Mouse (Mus musculus) erythroid progenitor cell, adult 5-6 weeks (primary cell): ENCODE measurements around the gene Cpa5. TPM values are rescaled to one million over a fixed set of nuclear protein-coding genes. Genes with fewer than 3 reads are reported as not detected.

Experiments used
- ATAC-seq: replicated peaks from 2 replicates; pipeline ENCODE4 v1.8.0; 2016; ENCODE audit warnings: moderate number of reproducible peaks, mild to moderate bottlenecking, moderate TSS enrichment, inconsistent platforms; ENCODE audit not compliant: poor library complexity, low FRiP score, severe bottlenecking
- total RNA-seq, 2 experiments: library from RNA; stranded (forward) in 1 of 2; stranded (reverse) in 1 of 2; fragments of 150-400 nt in 1 of 2; fragments of 186-747, 209-891 nt in 1 of 2; gene quantifications; 2 replicates each; pipeline versions ENCODE4 v1.2.3 to v1.2.4; 2015 to 2017; ENCODE audit warnings: low replicate concordance in 2 of 2

The Cpa5 gene
- not detected in 2 replicates for total RNA-seq (2015; ENCODE audit: low replicate concordance)
- total RNA-seq (2017; ENCODE audit: low replicate concordance): not detected in 2 replicates

DNA sequence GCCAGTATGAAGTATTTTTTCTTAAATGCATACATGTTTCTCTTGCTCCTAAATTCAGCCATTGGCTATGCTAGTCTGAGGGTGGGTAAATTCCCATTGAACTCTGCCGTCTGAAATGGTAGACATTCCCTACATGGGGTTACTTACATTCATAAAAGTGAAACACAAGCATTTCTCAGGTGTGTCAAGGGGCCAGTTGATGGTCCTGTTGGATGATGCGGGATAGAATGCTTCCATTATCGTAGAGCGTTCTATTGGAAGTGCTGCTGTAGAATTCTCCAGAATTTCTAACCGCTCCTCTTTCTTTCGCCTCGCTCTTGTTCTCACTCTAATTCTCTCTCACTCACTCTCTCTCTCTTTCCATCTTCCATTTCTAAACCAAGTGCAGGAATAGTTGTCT is at the start of gene Cpa5:
Gene Cpa5, plus strand, starts transcription at position 301 of the 400 bp plus-strand sequence.
- ATAC-seq: no peak

DNA sequence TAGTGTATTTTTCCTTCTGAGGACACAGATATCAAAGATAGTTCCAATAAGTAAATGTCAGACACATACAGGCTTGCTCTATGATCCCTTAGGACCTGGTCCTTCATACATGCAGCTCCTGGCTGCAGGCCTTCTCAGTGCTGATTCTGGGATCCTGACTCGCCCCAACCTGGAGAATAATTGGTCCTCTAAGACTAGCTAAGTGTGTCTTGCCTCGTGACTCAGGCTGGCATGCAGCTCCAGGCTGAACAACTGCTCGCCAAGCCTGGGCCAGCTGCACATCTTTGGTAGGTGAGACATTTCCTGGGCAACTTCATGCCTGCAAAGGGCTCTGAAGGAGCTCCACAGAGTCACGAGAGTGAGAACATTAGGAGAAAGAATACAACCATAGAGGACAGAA is 48.7 kb upstream of the Cpa5 start:
- ATAC-seq: no peak

DNA sequence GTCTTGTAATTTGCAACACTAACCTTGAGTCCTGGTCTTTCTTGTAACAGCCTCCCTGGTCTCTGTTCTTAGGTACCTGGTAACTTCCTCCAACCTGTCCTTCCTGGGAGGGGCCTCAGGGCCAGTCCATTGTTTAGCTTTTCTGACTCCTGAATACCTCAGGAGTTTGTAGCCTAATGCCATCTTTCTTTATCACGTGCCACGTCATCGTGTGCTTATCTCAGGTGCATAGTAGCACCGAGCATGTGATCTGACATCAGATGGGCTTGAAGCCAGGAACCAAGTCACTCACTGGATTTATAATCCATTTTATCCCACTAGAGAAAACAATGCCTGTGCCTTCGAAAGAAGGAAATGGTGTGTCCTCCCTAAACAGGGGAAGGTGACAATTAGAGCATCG is 47.2 kb upstream of the Cpa5 start:
- ATAC-seq: no peak

DNA sequence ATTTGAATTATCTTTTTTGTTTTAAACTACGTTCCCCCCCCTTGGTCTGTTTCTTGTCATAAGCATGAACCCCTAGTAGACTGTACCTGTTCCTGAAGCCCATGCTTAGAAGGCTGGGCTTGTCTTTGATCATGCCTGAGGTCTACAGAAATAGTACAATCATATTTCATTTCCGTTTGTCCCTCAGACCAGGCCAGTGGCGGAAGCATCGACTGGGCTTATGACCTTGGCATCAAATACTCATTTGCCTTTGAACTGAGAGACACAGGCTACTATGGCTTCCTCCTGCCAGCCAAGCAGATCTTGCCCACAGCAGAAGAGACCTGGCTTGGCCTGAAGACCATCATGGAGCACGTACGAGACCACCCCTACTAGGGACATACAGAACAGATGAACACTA is 46.8 kb upstream of the Cpa5 start:
- ATAC-seq: no peak

DNA sequence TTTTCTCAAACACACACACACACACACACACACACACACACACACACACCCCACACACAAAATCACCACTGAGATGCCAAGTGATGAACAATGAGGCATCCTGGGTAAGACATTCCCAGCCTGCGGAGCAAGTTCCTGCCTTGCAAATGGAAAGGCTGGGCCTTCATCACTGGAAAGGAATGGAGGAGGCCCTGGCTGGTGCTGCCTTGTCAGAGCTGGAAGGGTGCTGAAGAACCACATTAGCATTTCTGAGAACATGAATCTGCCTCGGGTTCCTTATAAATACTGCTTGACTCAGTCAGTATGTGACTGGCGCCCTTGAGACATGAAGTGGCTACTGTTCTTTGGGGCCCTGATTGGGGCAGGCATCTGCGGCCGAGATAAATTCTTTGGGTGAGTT is 42.7 kb upstream of the Cpa5 start, which contains the start of gene Cpa4:
Gene Cpa4, plus strand, starts transcription at position 301 of the 400 bp plus-strand sequence.
- ATAC-seq: no peak

DNA sequence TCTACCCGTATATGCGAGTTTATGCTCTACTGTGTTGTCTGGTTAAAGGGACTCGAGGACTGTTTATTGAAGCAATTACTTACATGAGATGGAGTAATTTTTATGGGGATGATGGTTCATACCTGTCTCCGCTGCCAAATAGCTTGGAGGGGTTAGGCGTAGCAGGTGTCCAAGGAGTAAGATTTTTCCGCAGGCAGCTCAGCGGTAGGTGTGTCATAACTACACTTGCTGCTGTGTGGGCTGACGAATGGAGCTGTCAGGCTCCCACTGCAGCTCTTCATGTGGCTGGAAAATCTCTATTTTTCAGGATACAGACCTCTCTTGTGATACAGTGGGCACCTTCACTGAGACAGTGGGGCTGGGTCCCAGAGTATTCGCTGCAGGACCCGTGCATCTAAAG is 41.5 kb upstream of the Cpa5 start:
- ATAC-seq: no peak

DNA sequence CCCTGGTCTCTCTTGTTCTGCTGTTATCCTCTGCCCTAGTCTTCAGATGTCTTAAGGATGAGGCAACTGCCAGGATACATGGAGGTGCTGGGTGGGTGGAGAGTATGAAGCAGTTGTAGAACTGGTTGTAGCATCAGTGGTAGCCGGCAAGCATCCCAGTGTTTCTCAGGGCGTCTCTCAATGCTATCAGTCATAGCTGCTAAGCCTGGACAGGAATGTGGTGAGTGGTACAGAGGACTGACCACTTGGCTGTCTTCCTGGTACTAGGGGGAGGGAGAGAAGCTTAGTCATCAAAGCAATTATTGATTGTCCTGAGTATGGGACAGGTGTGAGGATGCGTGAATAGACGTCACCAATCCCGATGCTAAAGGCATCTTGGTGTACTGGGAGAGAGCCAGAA is 40.8 kb upstream of the Cpa5 start:
- no peak for ATAC-seq

DNA sequence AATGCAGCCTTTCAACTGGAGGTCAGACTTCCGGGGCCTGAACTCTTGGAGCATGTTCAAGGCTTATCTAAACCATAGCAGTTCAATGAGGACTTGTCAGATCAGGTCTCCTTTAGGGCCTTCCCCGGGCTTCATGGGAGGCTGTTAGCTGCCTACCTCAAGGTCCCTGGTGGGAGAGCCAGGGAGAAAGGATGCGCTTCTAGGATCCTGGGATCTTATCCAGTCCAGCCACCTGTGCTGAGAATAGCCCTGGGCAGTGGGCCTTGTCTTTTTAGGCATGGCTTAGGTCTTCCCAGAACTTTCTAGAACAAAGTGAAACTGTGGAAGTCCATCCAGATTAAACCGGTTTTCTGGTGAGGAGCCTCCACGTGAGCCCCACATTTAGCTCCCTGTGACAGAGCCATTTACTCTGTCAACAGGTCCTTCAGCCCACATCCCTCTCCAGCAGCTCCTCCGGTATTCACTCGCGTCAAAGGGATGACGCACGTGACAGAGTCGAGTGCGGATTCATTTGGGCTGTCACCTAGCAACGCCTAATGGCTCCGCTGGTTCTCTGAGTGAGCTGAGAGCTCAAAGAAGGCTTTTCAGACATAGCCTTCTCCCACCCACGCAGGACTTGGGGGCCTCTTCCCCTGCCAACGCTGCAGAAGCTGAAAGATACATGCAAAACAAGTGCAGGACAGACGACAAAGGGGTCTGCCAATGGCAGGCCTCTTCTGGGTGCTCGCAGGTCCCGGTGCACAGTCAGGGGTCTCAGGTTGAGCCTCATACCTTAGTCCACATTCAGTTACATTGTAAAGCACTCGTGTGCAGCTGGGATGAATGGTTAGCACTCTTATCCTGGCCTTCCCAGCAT is 38.1 kb upstream of the Cpa5 start:
- no peak for ATAC-seq

DNA sequence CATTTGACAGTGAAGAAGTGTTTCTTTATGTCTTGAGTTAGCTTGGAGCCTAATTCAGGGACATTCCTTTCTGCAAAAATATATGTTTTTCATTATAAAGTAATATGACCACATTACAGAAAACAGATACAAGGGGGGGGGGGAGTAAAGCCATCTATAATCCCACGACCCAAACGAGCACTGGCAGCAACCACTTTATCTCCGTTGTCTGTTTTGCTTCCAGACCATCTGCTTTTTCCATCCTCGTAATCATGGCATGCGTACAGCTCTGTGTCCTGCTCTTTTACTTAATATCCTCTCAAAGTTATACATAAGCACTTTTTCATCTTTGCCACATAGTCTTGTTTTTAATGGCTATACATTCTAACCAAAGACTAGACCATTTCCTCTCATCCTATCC is 37.4 kb upstream of the Cpa5 start:
- no peak for ATAC-seq

DNA sequence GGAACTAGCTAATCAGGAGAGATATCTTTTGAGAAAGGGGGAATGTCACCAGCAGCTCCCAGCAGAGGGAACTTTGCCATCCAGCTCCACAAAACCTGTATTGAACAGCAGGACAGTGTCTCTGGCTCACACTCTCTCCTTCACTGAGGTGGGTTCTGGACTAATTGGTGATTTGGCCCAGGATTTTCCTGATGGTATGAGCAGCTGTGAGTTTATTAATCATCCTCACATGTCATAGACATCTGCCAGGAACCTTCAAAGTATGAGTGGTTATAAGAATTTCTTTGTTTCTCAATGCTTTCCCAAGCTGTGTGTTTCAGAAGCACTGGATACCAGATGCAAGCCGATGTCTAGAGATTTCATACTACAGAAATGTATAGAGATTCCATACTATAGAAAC is 35.9 kb upstream of the Cpa5 start:
- no peak for ATAC-seq

DNA sequence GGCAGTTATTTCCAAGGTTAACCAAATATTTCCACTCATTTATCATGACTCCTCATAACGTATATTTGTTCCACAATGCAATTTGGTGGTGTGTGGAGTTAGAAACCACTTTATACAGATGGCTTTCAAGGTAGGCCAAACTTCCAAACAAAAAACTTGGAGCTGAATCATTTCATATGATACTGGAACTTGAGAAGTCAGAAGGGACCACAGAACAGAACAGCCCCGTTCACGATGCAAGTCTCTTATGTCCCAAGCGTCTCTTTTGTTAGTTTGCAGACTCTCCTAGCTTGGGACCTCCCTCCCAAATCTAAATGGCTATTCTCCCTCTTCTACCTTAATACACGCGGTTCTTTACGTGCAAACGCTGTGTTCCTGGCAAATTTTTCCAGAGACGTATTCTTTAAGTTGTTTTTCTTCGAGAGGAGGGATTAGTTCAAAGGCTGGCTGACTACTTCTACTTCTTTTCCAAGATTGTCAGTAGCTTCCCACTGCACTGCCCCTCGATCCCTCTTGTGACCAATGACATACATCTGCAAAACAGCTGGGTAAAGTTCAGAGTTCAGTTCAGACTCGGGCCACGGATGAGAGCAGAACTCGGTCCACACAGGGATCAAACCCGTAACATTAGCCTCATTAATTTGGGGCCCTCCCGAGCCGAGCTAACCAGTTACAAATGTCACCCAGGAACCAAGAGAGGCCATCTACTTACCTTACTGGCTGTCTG is 34.2 kb upstream of the Cpa5 start:
- no peak for ATAC-seq

DNA sequence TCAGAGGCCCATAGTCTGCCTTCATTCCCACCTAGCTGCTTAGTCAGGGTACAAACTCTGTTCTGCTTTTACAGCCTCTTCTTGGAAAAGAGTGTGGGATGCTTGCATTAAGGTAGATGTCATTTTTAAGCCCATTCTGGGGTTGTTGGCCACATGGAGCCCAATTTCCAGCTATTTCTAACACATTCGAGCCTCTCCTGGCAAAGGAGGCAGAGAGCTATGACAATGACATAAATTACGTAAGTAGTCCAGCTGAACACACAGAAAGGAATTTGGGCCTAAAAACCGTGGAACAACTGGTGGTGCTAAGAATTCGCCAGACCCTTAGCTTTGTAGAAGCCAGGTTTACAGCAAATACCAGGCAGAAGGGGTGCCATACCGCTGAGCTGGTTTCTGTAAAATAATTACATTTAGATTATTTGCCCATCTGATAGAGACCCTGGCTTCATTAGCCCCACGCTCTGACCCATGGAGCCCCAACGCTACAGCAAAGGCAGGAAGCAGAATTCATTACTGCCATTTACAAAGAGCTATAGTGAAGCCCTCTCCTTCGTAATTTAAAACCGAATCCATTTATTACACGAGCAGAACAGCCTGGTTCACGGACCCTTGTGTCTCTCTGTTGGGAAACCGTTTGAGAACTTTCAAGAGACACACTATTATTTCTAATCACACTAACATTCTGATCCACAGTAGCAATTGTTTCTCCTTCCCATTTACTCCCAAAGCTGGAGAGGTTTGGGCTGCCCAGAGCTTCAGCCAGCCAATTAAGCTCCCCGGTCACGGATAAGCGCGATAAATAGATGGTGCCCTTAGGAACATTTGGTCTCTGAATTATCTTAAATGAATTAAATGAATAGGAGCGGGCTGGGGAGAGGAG is 30.6 kb upstream of the Cpa5 start:
- ATAC-seq: no peak

DNA sequence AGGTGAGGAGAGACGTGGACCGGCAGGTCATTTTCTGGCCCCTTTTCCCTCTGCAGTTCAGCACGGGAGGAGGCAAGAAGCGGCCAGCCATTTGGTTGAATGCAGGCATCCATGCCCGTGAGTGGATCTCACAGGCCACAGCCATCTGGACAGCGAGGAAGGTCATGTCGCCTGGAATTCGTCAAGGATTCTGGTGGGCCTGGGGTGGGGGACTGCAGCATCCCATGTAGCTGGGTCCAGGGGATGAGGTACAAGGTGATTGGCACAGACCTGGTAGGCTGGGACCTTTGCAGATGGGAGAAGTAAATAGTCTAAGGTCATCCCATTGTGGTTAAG is 30.0 kb upstream of the Cpa5 start:
- ATAC-seq: no peak

DNA sequence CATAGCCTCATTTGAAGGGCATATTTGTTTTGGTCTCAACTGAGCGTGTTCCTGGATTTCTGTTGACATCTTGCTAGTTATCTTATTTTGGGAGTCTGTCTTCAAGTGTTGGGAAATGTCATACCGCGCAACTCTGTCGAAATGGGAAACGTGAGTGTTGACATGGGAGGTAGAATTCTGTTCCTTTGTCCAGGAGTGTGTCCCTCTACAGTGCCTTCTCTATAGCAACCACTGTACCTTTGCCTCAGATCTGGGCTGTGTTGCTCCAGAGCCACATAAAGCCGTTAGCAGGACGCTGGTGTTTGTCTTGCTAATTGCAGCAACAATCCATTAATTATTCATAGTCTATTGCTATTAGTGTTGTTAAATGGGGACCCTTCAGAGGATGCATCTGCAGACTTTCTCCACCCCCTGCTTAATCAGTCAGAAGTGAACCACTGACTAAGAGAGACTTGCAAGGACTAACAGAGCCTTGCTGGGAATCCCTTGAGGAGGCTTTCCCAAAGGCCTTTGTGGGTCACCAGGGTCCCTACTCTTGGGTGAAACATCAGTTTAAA is 23.8 kb upstream of the Cpa5 start:
- no peak for ATAC-seq

DNA sequence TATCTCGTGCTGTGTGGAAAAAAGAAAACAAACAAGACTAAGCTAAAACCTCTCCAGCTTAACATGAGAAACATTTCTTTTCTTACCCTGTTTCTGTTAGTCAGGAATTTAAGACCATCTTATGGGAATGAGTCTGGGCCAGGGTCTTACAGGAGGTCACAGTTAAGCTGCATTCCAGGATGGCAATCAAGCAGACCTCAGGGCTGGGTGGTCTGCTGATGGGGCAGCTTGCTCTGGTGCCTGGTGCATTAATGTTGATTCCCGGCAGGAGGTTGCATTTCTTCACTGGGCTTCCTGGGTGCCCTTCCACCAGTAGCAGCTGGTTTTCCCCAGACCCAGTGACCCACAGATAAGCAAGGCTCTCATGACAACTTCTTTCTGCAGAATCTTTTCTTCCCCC is 21.0 kb upstream of the Cpa5 start:
- no peak for ATAC-seq

DNA sequence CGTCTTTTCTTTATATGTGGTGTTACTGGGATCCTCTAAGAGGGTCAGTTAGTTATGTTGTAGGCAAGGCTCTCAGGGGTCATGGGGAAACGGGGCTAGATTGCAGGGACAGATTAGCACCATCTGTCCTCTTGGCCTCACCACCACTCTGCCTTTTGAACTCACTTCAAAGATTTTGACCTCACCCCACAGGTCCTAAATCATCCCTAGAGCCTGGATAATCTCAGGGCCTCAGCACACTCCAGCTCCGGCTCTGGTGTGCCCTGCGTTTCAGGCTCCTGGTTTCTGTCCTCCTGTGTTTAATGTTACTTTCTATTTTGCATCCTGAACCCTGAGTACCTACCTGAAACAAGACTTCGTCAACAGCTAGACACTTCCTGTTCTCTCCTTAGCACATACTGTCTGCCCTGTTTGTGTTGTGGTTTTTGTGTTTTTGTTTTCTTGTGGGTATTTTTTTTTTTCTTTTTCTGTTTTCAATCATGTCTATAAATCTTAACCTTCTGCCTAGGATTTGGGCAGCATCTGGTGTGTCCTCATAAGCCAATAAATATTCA is 18.9 kb upstream of the Cpa5 start:
- ATAC-seq: no peak

DNA sequence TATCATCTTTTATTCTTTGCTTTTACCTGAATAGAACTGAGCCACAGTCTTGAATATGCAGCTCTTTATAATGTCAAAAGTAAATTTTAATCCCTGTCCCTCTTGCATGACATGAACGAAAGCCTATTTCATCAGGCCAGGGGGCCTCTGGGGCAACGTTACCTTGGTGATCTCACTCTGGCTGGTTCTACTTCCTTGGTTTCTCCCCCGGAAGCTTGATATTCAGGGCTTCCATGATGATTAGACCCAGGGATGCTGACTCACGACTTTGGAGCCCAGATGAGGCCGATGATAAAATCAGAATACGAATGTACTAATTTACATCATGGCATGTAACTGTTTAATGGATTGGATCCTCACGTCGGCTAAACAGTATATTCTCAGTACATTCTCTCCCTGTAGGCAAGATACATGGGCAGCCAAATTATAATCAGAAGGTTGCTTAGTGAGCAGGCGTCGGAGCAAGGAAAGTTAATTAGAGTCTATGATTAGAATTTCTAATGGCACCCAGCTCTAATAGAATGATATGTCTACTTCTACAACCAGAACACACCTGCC is 18.3 kb upstream of the Cpa5 start:
- ATAC-seq: no peak

DNA sequence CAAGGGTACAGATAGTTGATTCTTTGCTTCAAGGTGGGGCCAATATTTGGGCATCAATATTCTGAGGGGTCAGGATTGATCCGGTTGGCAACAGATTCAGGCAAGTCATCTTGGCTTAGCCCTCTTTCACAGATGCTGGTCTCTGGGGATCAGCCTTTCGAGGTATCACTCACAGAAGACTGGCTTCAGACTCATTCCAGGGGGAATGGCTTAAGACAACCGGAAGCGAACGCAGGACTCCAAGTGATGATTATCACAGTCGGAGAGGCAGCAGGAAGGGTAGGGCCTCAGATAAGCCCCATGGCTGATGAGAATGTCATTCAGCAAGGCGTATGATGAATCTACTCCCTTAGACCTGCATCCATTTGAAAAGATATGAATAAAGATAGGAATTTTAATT is 16.4 kb upstream of the Cpa5 start:
- ATAC-seq: no peak

DNA sequence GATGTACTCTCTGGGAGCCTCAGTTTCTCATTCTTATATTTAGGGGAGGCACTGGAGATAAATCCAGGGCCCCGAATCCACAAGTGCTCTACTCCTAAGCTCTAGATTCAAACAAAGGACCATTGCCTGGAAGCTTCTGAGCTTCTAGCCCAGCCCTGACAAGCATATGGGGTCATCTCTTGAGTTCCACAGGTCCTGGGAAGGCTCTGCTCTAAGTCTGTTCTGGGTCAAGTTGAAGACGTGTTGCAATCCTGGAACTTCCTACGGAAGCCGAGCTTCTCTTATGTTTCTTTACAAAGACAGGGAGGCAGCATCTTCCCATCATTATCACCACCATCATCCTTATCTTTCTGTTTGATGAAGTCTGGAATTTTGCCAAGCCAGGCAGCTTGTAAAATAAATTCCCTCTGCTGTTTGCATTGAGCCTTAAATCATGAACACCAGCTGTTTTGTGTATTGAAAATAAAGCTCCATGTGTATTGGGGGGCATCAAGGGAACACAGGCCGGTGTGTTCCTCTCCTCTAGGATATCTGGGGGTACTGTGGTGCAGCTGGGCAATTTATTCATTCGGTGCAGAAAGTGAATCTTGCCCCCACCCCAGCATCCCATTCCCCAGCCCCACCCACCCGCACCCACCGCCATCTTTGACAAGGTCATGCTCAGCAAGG is 14.4 kb upstream of the Cpa5 start:
- ATAC-seq: no peak
